Mouse (Mus musculus) gastrocnemius, postnatal 25 days (tissue): ENCODE measurements at regions not wholly inside any gene's neighbourhood (a gene's known extent, or its start where the extent isn't known, plus 50 kb on each side); places are given as distances from the start of the nearest gene placed in this dataset.

Source experiments
- DNase-seq: peaks from one replicate; pipeline ENCODE4 v3.0.0; 2022

DNA sequence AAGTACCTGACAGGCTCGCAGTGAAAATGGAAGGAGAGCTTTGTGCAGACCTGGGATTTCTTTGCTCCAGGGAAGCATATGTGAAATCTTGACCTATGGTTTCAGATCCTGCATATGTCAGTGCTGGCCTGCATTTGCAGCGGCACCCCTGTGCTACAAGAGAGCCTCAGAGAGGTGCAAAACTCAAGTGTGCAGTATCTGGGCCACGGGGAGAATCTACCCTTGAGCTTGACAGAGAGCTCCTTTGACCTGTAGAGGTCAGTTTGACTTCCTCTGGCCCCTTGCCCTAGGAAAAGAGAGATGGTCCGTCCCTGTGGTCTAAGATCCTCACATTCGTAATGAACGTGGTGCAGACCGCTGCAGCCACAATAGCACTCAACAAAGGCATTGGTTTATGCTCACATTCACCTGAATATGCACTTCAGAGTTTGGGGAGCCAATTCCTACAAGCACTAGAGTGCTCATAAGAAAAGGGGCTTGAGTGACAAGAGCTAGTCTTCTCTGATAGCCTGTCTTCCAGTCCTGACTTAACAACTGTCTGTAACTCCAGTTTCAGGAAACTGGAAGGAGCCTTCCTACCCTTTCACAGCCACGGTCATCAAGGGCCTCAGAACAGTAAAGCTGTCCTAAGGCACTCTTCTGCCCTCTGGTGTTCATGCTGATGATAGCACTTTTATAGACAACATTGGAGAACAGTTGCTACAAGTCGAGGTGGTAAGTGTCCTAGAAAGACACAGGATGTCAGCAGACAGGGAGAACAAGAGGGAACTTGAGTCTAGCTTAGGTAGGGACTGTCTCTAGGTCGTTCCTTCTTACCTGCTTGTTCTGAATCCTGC lies 200.0 kb upstream of the Apob start:
- DNase-seq: no peak

- DNase-seq: no peak
These were observed 199.4 kb upstream of the Apob start for GRCm38 (mm10) chr12:7778056-7778440.

GRCm38 (mm10) chr12:7816616-7817015 lies 160.8 kb upstream of the Apob start:
- DNase-seq: peak; percentile 24

- DNase-seq: no peak
These were observed 157.3 kb upstream of the Apob start for GRCm38 (mm10) chr12:7820006-7820704.

DNA sequence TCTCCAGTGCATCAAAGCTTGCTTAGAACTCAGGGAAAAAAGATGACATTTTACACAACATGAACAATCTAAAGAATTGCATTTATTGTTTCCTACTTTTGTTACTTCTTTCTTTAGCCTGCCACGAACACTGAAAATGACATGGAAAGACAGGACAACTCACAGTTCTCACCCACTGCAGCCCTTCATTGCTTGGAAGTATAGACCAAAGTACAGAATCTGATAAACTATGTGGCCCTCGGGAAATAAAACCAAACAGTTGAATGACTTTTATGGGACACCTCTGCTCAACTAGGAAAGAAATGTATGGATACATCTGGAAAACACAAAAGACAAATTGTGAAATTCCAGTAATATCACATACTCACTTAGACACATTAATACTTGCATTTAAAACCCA lies 156.7 kb upstream of the Apob start:
- DNase-seq: no peak

GRCm38 (mm10) chr12:7835731-7836130 lies 141.7 kb upstream of the Apob start:
- DNase-seq: no peak

GRCm38 (mm10) chr12:7853876-7854275 lies 123.6 kb upstream of the Apob start:
- DNase-seq: no peak

- DNase-seq: no peak
These were observed 121.8 kb upstream of the Apob start for GRCm38 (mm10) chr12:7855683-7856082.

- DNase-seq: no peak
These were observed 117.9 kb upstream of the Apob start for GRCm38 (mm10) chr12:7859533-7859932.

DNA sequence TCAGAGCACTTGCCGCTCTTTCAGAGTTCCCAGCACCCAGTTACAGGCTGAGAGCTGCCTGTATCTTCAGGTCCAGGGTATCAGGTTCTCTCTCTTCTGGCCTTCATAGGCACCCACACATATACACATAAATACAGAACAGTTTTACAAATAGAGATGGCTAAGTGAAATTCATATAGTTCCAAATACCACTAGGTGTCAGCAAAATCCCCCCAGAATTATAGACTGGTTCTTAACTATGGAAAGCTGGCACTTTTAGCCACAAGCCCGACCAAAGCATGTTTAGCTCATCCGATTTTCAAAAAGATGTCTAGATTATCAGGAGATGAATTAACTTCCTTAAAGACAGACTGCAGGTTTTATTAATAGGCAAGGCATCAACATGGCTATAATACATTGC lies 107.4 kb upstream of the Apob start:
- no peak for DNase-seq

- DNase-seq: no peak
These were observed 107.0 kb upstream of the Apob start for GRCm38 (mm10) chr12:7870473-7870872.

GRCm38 (mm10) chr12:7875454-7875853 lies 102.0 kb upstream of the Apob start:
- DNase-seq: no peak

GRCm38 (mm10) chr12:7876302-7877063 lies 101.0 kb upstream of the Apob start:
- no peak for DNase-seq

DNA sequence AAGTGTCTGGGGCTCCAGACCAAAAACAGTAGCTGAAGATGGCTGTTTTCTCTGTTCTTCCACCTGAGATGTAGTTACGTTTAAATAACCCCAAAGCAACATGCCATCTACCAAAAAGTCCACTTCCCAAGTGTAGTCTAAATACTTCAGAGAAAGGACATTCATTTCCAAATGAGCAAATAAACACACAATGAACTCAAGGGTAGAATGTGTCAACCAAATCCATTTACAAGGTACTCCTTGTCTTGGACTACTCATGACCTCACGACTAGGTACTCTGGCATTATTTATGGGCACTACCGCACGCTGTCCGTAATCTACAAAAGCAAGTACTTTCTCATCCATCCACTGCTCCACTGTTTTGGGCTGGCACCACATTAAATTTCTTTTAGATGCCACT lies 98.7 kb upstream of the Apob start:
- DNase-seq: no peak

GRCm38 (mm10) chr12:7896156-7896555 lies 81.3 kb upstream of the Apob start:
- DNase-seq: no peak

- DNase-seq: no peak
These were observed 72.1 kb upstream of the Apob start for GRCm38 (mm10) chr12:7905329-7905728.

GRCm38 (mm10) chr12:7906831-7907230 lies 70.6 kb upstream of the Apob start:
- no peak for DNase-seq

GRCm38 (mm10) chr12:7909746-7910360 lies 67.6 kb upstream of the Apob start:
- DNase-seq: no peak

DNA sequence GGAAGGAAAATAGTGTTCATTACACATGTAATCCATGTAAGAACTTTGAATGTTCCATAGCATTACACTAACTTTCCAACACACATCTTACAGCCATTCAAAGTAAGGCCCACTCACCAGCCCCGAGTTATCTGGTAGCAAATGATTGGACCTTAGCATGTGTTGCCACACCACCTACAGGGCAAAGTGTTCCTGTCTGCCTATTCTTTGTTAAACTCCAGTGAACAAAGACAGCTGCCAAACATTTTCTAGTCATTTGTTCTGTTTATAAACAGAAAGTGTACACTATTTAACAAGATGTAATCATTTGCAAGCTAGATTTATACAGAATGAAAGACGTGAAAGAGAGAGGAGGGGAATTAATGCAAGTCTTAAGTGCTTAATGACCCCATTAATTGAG lies 66.9 kb upstream of the Apob start:
- DNase-seq: no peak

- DNase-seq: no peak
These were observed 59.1 kb upstream of the Apob start for GRCm38 (mm10) chr12:7918385-7918784.

- no peak for DNase-seq
These were observed 58.3 kb upstream of the Apob start for GRCm38 (mm10) chr12:7918967-7919708.
